Mouse (Mus musculus) kidney, postnatal 14 days (tissue): Measurements from ENCODE around the gene Prdm2.
A peak's percentile ranks its signal among the peaks of the same experiment; 100 is the strongest.

Experiments
- DNase-seq: peaks from one replicate; pipeline ENCODE4 v3.0.0; 2022; ENCODE audit warnings: mixed read lengths

The Prdm2 gene

GRCm38 (mm10) chr4:143152634-143153033 lies 60.2 kb downstream of the Prdm2 start:
- no peak for DNase-seq

- no peak for DNase-seq
Measured at GRCm38 (mm10) chr4:143151267-143151666, 61.5 kb downstream of the Prdm2 start.

- no peak for DNase-seq
Measured at GRCm38 (mm10) chr4:143147666-143148065, 65.1 kb downstream of the Prdm2 start.

- no peak for DNase-seq
Measured at GRCm38 (mm10) chr4:143143615-143144014, 69.2 kb downstream of the Prdm2 start.

GRCm38 (mm10) chr4:143141645-143142259 lies 71.0 kb downstream of the Prdm2 start:
- DNase-seq = no peak

- DNase-seq = no peak
Measured at GRCm38 (mm10) chr4:143140940-143141339, 71.9 kb downstream of the Prdm2 start.

- no peak for DNase-seq
Measured at GRCm38 (mm10) chr4:143132433-143132832, 80.4 kb downstream of the Prdm2 start.

GRCm38 (mm10) chr4:143130441-143130840 lies 82.4 kb downstream of the Prdm2 start:
- no peak for DNase-seq

- no peak for DNase-seq
Measured at GRCm38 (mm10) chr4:143129261-143129760, 83.5 kb downstream of the Prdm2 start.

GRCm38 (mm10) chr4:143127171-143127570 lies 85.6 kb downstream of the Prdm2 start:
- DNase-seq = no peak

- DNase-seq = no peak
Measured at GRCm38 (mm10) chr4:143126476-143126875, 86.3 kb downstream of the Prdm2 start.

- DNase-seq = no peak
Measured at GRCm38 (mm10) chr4:143125290-143125689, 87.5 kb downstream of the Prdm2 start.

GRCm38 (mm10) chr4:143123043-143123442 lies 89.8 kb downstream of the Prdm2 start:
- no peak for DNase-seq

- no peak for DNase-seq
Measured at GRCm38 (mm10) chr4:143121174-143121573, 91.6 kb downstream of the Prdm2 start.

- no peak for DNase-seq
Measured at GRCm38 (mm10) chr4:143120008-143120407, 92.8 kb downstream of the Prdm2 start.

GRCm38 (mm10) chr4:143118843-143119242 lies 94.0 kb downstream of the Prdm2 start:
- peak; percentile 59 for DNase-seq

- DNase-seq = no peak
Measured at GRCm38 (mm10) chr4:143115851-143116250, 96.9 kb downstream of the Prdm2 start.

- no peak for DNase-seq
Measured at GRCm38 (mm10) chr4:143114232-143114979, 98.4 kb downstream of the Prdm2 start.

- peak; percentile 68 for DNase-seq
Measured at GRCm38 (mm10) chr4:143112985-143113384, 99.8 kb downstream of the Prdm2 start.

- DNase-seq = no peak
Measured at GRCm38 (mm10) chr4:143112439-143112838, 100.4 kb downstream of the Prdm2 start.

- no peak for DNase-seq
Measured at GRCm38 (mm10) chr4:143111872-143112271, 100.9 kb downstream of the Prdm2 start.

- DNase-seq = peak; percentile 48
Measured at GRCm38 (mm10) chr4:143108552-143108951, 104.2 kb downstream of the Prdm2 start.

GRCm38 (mm10) chr4:143106971-143107370 lies 105.8 kb downstream of the Prdm2 start:
- no peak for DNase-seq

- no peak for DNase-seq
Measured at GRCm38 (mm10) chr4:143106566-143106965, 106.2 kb downstream of the Prdm2 start.
